Mouse (Mus musculus): ENCODE data around the gene Tmem161a. TPM values are rescaled to one million over a fixed set of nuclear protein-coding genes. Genes with fewer than 3 reads are reported as not detected.
"Not testable (repeated sequence)": the region's sequence is repeated elsewhere in the genome, so short reads cannot be mapped to it uniquely, and the experiment has no call there.

The Tmem161a gene
- polyA plus RNA-seq, 1 experiment = 63.2 TPM

DNA sequence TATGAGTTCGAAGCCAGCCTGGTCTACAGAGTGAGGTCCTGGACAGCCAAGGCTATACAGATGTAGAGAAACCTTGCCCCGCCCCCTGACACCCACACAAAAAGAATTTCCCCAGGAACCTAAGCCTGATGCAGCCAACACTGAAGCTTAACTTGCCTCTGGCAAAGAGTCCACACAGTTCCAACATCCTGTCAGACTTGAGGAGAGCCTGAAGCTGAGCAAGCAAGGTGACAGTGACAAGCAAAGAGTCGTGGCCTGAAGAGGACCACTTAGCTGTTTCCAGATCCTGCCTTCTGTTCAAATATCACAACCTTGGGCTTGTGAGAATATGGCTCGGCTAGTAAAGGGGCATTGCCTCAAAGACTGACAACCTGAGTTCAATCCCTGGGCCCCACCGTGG is 42.9 kb downstream of the Tmem161a start:
- Histone ChIP-seq H3K36me3 (replicated peaks; ENCODE audit: low read length) (peaks cover 10% of the 10 kb centered on the region), H3K4me1 (peaks cover 81% of the 10 kb centered on the region), H3K27me3 (replicated peaks) (peaks cover 3% of the 10 kb centered on the region), H3K9me3 (no peaks in the 10 kb centered on the region), H3K4me3 (replicated peaks) (no peak overlapping the region)
- TF ChIP-seq FLI1 (IDR thresholded peaks at IDR 0.05; ENCODE audit: low read length) (no peak), GATA1 (IDR thresholded peaks at IDR 0.05; ENCODE audit: borderline replicate concordance, low read length) (no peak)

DNA sequence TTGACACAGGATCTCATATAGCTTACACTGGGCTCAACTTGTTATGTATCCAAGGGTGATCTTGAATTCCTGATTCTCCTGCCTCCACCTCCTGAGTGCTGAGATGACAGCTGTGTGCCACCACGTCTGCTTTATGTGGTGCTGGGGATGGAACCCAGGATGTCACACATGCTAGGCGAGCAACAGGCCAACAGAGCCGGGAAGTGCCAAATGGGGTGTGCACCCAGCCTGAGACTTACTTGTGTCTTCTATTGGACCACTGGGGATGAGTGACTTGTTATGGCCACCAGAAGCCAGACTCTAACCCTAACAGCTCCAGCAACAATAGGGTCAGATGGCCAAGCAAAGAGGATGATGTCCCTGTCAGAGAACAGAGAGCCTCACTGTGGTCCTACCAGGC is 44.0 kb downstream of the Tmem161a start:
- H3K9me3 ChIP-seq; H3K4me3 ChIP-seq (replicated peaks); H3K27me3 ChIP-seq (replicated peaks): not testable (repeated sequence)
- peaks cover 76% of the 10 kb centered on the region for H3K4me1 ChIP-seq
- peaks cover 20% of the 10 kb centered on the region for H3K36me3 ChIP-seq (replicated peaks; ENCODE audit: low read length)

DNA sequence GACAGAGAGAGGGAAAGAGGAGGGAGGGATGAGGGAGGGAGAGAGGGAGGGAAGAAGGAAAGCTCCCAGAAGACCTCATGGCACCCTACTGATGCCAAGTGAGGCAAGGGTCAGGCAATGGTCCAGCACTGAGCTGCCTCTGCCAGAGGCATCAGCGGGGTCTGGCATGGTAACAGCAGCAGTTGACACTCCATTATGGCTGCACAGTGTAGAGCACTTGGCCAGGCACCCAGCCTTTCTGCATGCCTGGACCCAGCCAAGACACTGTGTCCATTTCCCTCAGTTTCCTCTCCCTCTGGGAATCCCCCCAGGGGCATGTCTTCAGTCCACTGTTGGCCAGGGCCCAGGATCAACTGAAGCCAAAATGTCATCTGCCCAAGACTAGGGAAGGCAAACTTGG is 44.4 kb downstream of the Tmem161a start:
- no peak overlapping the region for H3K4me3 ChIP-seq (replicated peaks)
- peaks cover 3% of the 10 kb centered on the region for H3K27me3 ChIP-seq (replicated peaks)
- no peak for TF ChIP-seq GATA1 (IDR thresholded peaks at IDR 0.05; ENCODE audit: borderline replicate concordance, low read length)
- no peak for TF ChIP-seq FLI1 (IDR thresholded peaks at IDR 0.05; ENCODE audit: low read length)
- peaks cover 72% of the 10 kb centered on the region for H3K4me1 ChIP-seq
- H3K36me3 ChIP-seq (replicated peaks; ENCODE audit: low read length) = peaks cover 25% of the 10 kb centered on the region
- no peaks in the 10 kb centered on the region for H3K9me3 ChIP-seq

- Histone ChIP-seq H3K4me3 (replicated peaks) (no peak overlapping the region), H3K4me1 (peaks cover 69% of the 10 kb centered on the region), H3K27me3 (replicated peaks) (peaks cover 3% of the 10 kb centered on the region), H3K9me3 (no peaks in the 10 kb centered on the region), H3K36me3 (replicated peaks; ENCODE audit: low read length) (peaks cover 33% of the 10 kb centered on the region)
- TF ChIP-seq GATA1 (IDR thresholded peaks at IDR 0.05; ENCODE audit: borderline replicate concordance, low read length) (no peak), FLI1 (IDR thresholded peaks at IDR 0.05; ENCODE audit: low read length) (no peak)
These were observed 45.3 kb downstream of the Tmem161a start for GRCm38 (mm10) chr8:70217441-70217840.

DNA sequence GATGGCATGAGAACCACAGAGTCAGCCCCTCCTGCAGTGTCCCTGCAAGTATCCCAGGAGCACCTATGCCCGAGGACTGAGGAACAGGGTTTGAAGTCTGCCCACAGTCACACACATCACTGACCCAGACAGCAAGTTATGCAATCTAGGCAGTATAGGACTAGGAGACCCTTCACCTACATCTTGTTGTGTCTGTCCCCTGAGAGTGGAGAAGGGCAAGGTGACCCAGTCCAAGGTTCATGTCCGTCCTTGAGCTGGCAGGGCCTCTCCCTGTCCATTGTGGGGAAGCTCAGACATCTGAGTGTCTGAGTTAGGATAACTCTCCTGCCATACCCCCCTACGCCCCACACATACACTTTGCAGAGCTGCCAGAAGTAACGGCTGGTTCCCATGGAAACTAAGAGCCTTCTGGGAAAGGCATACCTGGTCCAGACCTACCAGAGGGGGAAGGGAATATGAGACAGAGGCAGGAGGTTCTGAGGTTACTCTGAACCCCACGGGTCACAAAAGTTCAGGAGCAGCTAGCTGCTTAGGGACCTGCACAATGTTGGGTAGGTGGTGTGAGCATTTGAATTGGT is 47.0 kb downstream of the Tmem161a start:
- Histone ChIP-seq H3K27me3 (replicated peaks) (peaks cover 3% of the 10 kb centered on the region), H3K4me3 (replicated peaks) (no peak overlapping the region), H3K4me1 (peaks cover 54% of the 10 kb centered on the region), H3K36me3 (replicated peaks; ENCODE audit: low read length) (peaks cover 51% of the 10 kb centered on the region), H3K9me3 (no peaks in the 10 kb centered on the region)
- TF ChIP-seq FLI1 (IDR thresholded peaks at IDR 0.05; ENCODE audit: low read length) = no peak
- no peak for TF ChIP-seq GATA1 (IDR thresholded peaks at IDR 0.05; ENCODE audit: borderline replicate concordance, low read length)

DNA sequence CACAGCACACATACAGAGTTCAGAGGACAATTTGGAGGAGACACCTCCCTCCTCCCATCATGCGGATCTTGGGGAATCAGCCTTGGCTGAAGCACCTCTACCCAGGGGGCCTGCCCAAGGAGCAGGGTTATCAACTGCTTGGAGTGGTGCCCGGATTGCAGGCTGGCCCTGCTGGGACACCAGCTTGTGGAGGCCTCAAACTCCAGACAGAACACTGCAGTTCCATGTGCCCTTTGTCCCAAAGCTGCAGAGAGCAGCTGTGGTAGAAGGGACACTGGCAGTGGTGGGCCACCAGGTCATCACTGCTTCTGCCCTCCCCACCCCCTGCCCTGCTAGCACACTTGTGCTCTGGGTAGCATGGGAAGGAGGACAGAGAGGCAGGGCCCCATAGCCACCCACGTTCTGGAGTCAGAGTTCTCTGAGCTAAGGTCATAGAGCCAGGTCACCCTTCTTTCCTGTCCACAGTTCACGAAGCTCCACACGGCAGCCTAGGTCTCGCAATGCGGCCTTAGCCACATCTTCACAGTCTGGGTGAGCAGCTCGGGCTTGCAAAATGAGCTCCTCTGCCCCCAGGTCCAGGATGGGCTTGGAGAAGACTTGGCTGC is 48.2 kb downstream of the Tmem161a start:
- peaks cover 3% of the 10 kb centered on the region for H3K27me3 ChIP-seq (replicated peaks)
- no peak overlapping the region for H3K4me3 ChIP-seq (replicated peaks)
- TF ChIP-seq FLI1 (IDR thresholded peaks at IDR 0.05; ENCODE audit: low read length) (no peak), GATA1 (IDR thresholded peaks at IDR 0.05; ENCODE audit: borderline replicate concordance, low read length) (no peak)
- no peaks in the 10 kb centered on the region for H3K9me3 ChIP-seq
- H3K4me1 ChIP-seq = peaks cover 47% of the 10 kb centered on the region
- H3K36me3 ChIP-seq (replicated peaks; ENCODE audit: low read length) = peaks cover 62% of the 10 kb centered on the region

DNA sequence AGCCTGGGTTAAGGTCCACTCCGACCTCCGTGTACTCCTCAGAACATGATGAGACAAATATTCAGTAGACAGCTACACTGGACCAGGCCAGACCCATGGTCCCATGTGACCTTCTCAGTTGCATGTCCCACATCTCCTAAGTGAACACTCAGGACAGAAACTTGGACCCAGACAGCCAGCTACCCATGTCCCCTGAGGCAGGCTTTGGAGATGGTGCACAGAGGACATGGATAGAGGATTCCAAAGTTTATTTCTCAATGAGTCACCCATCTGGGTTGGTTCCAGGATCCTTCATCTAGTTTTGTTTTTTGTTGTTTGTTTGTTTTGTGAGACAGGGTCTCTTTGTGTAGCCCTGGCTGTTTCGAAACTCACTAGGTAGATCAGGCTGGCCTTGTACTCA is 48.8 kb downstream of the Tmem161a start:
- H3K9me3 ChIP-seq = no peaks in the 10 kb centered on the region
- peaks cover 68% of the 10 kb centered on the region for H3K36me3 ChIP-seq (replicated peaks; ENCODE audit: low read length)
- peaks cover 42% of the 10 kb centered on the region for H3K4me1 ChIP-seq
- H3K27me3 ChIP-seq (replicated peaks) = peaks cover 3% of the 10 kb centered on the region
- H3K4me3 ChIP-seq (replicated peaks) = no peak overlapping the region
- TF ChIP-seq GATA1 (IDR thresholded peaks at IDR 0.05; ENCODE audit: borderline replicate concordance, low read length) = no peak
- TF ChIP-seq FLI1 (IDR thresholded peaks at IDR 0.05; ENCODE audit: low read length) = no peak

GRCm38 (mm10) chr8:70222041-70222440 is 49.9 kb downstream of the Tmem161a start:
- TF ChIP-seq FLI1 (IDR thresholded peaks at IDR 0.05; ENCODE audit: low read length) (no peak), GATA1 (IDR thresholded peaks at IDR 0.05; ENCODE audit: borderline replicate concordance, low read length) (no peak)
- Histone ChIP-seq H3K27me3 (replicated peaks) (peaks cover 3% of the 10 kb centered on the region), H3K4me1 (peaks cover 30% of the 10 kb centered on the region), H3K4me3 (replicated peaks) (no peak overlapping the region), H3K9me3 (no peaks in the 10 kb centered on the region), H3K36me3 (replicated peaks; ENCODE audit: low read length) (peaks cover 72% of the 10 kb centered on the region)

DNA sequence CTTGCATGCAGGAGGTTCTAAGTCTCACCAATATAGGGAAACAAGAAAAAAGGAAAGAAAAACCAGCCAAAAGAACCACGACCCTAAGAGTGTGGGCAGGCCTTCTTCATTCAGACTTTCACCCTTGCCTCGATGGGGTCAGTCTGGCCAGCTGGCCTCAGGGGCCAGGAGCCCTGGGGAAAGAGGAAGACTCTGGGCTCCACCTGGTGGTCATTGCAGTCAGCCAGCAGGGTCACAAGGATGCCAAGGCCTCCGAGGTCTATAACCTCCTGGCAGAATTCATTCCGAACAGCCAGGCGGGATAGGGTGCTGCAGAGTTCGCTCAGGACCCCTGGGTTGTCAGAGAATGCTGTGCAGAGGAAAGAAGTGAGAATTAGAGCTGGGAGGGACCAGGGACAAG is 51.2 kb downstream of the Tmem161a start:
- TF ChIP-seq FLI1 (IDR thresholded peaks at IDR 0.05; ENCODE audit: low read length) (no peak), GATA1 (IDR thresholded peaks at IDR 0.05; ENCODE audit: borderline replicate concordance, low read length) (no peak)
- Histone ChIP-seq H3K36me3 (replicated peaks; ENCODE audit: low read length) (peaks cover 85% of the 10 kb centered on the region), H3K27me3 (replicated peaks) (peaks cover 3% of the 10 kb centered on the region), H3K4me1 (peaks cover 29% of the 10 kb centered on the region), H3K4me3 (replicated peaks) (no peak overlapping the region), H3K9me3 (no peaks in the 10 kb centered on the region)

GRCm38 (mm10) chr8:70227997-70228396 is 55.8 kb downstream of the Tmem161a start:
- Histone ChIP-seq H3K4me3 (replicated peaks) (no peak overlapping the region), H3K4me1 (peaks cover 39% of the 10 kb centered on the region), H3K27me3 (replicated peaks) (no peaks in the 10 kb centered on the region), H3K36me3 (replicated peaks; ENCODE audit: low read length) (peaks cover 76% of the 10 kb centered on the region), H3K9me3 (no peaks in the 10 kb centered on the region)
- no peak for TF ChIP-seq FLI1 (IDR thresholded peaks at IDR 0.05; ENCODE audit: low read length)
- no peak for TF ChIP-seq GATA1 (IDR thresholded peaks at IDR 0.05; ENCODE audit: borderline replicate concordance, low read length)

All from megakaryocyte, embryonic 14.5 days (primary cell).